Mouse (Mus musculus) hindbrain, embryonic 16.5 days (tissue): Measurements from ENCODE around the gene Pmch. TPM values are rescaled to one million over a fixed set of nuclear protein-coding genes. Genes with fewer than 3 reads are reported as not detected.

Experiments
- ATAC-seq: fragments of 200-750 bp; cut with Nextera tagmentation; 2 replicates; pipeline ENCODE4 v1.8.0; 2017; ENCODE audit warnings: moderate TSS enrichment, moderate library complexity
- H3K27ac ChIP-seq: fragments of 300-500 bp; sonication (generic); 2 replicates; pipeline ENCODE4 v1.5.1; 2014; ENCODE audit warnings: low read depth, mild to moderate bottlenecking, control low read depth, low read length, moderate library complexity
- H3K27me3 ChIP-seq: fragments of 300-500 bp; sonication (generic); replicated peaks from 2 replicates; pipeline ENCODE4 v1.6.1; 2014; ENCODE audit warnings: low read length; ENCODE audit not compliant: control insufficient read depth, insufficient read depth
- H3K36me3 ChIP-seq: fragments of 300-500 bp; sonication (generic); 2 replicates; pipeline ENCODE4 v1.6.1; 2014; ENCODE audit warnings: mild to moderate bottlenecking, low read length, moderate library complexity, mixed read lengths; ENCODE audit not compliant: control insufficient read depth, insufficient read depth
- H3K4me1 ChIP-seq: fragments of 300-500 bp; sonication (generic); 2 replicates; pipeline ENCODE4 v1.6.1; 2014; ENCODE audit warnings: low read depth, low read length; ENCODE audit not compliant: control insufficient read depth, insufficient read depth
- H3K4me2 ChIP-seq: fragments of 300-500 bp; sonication (generic); 2 replicates; pipeline ENCODE4 v1.6.1; 2014; ENCODE audit warnings: mild to moderate bottlenecking, low read length, control low read depth, moderate library complexity
- H3K4me3 ChIP-seq: fragments of 300-500 bp; sonication (generic); 2 replicates; pipeline ENCODE4 v1.5.1; 2014; ENCODE audit warnings: mild to moderate bottlenecking, low read length, control low read depth, moderate library complexity
- H3K9ac ChIP-seq: fragments of 300-500 bp; sonication (generic); 2 replicates; pipeline ENCODE4 v1.6.1; 2014; ENCODE audit warnings: low read depth, mild to moderate bottlenecking, control low read depth, low read length, moderate library complexity
- H3K9me3 ChIP-seq: fragments of 300-500 bp; sonication (generic); 2 replicates; pipeline ENCODE4 v1.6.1; 2014; ENCODE audit warnings: mild to moderate bottlenecking, low read length, moderate library complexity; ENCODE audit not compliant: control insufficient read depth
- WGBS: fragments of 180-500 bp; shearing (Covaris S2); extraction: QIAGEN DNeasy Blood & Tissue Kit; methylation state at CpG from one replicate; pipeline ENCODE4 v1.1.7; 2014; 5-methylcytosine and 5-hydroxymethylcytosine counted together
- polyA plus RNA-seq: library from polyadenylated mRNA; unstranded; fragments of >200 nt; fragmentation: Nextera tagmentation; extraction: Ambion mirVana; gene quantifications from 2 replicates; pipeline ENCODE4 v1.2.1, GENCODE M21; 2015

The Pmch gene
- polyA plus RNA-seq = 0.32 and 0.41 TPM in 2 replicates

GRCm38 (mm10) chr10:88090772-88091171, at the start of gene Pmch:
TSS of gene Pmch (plus strand) at chr10:88091072.
- no peak for ATAC-seq
- H3K9me3 ChIP-seq = no peaks in the 10 kb centered on the region
- H3K4me2 ChIP-seq = no peak within 1 kb of the TSS
- H3K4me3 ChIP-seq = no peak within 1 kb of the TSS
- no peaks in the 10 kb centered on the region for H3K4me1 ChIP-seq
- no peak within 1 kb of the TSS for H3K27ac ChIP-seq
- no peaks in the 10 kb centered on the region for H3K36me3 ChIP-seq
- no peak within 1 kb of the TSS for H3K9ac ChIP-seq
- no peaks in the 10 kb centered on the region for H3K27me3 ChIP-seq
- WGBS = 62% methylated on average over 5 of the region's 5 CpGs

- Histone ChIP-seq H3K4me2 (no peak overlapping the region), H3K27ac (no peak overlapping the region), H3K36me3 (no peaks in the 10 kb centered on the region), H3K4me1 (no peaks in the 10 kb centered on the region), H3K27me3 (no peaks in the 10 kb centered on the region), H3K4me3 (no peak overlapping the region), H3K9ac (no peak overlapping the region), H3K9me3 (no peaks in the 10 kb centered on the region)
- 78% methylated on average over 4 of the region's 4 CpGs for WGBS
- no peak for ATAC-seq
Observed at GRCm38 (mm10) chr10:88044297-88044696, 46.6 kb upstream of the Pmch start.

GRCm38 (mm10) chr10:88046098-88046771, 44.6 kb upstream of the Pmch start:
- no peak overlapping the region for H3K27ac ChIP-seq
- no peaks in the 10 kb centered on the region for H3K27me3 ChIP-seq
- no peak overlapping the region for H3K4me3 ChIP-seq
- H3K9me3 ChIP-seq = no peaks in the 10 kb centered on the region
- H3K4me1 ChIP-seq = no peaks in the 10 kb centered on the region
- H3K36me3 ChIP-seq = no peaks in the 10 kb centered on the region
- no peak overlapping the region for H3K9ac ChIP-seq
- H3K4me2 ChIP-seq = no peak overlapping the region
- 59% methylated on average over 11 of the region's 11 CpGs for WGBS
- no peak for ATAC-seq

GRCm38 (mm10) chr10:88054233-88054985, 36.5 kb upstream of the Pmch start:
- no peak overlapping the region for H3K4me3 ChIP-seq
- ATAC-seq = no peak
- no peak overlapping the region for H3K9ac ChIP-seq
- WGBS = 83% methylated on average over 14 of the region's 14 CpGs
- H3K27me3 ChIP-seq = no peaks in the 10 kb centered on the region
- no peak overlapping the region for H3K27ac ChIP-seq
- no peaks in the 10 kb centered on the region for H3K9me3 ChIP-seq
- no peaks in the 10 kb centered on the region for H3K4me1 ChIP-seq
- no peaks in the 10 kb centered on the region for H3K36me3 ChIP-seq
- no peak overlapping the region for H3K4me2 ChIP-seq

GRCm38 (mm10) chr10:88056950-88057649, 33.8 kb upstream of the Pmch start:
- Histone ChIP-seq H3K4me3 (no peak overlapping the region), H3K4me2 (no peak overlapping the region), H3K9me3 (no peaks in the 10 kb centered on the region), H3K4me1 (no peaks in the 10 kb centered on the region), H3K36me3 (no peaks in the 10 kb centered on the region), H3K27me3 (no peaks in the 10 kb centered on the region), H3K9ac (no peak overlapping the region), H3K27ac (no peak overlapping the region)
- WGBS = 81% methylated on average over 14 of the region's 14 CpGs
- no peak for ATAC-seq

- Histone ChIP-seq H3K4me3 (no peak overlapping the region), H3K27me3 (no peaks in the 10 kb centered on the region), H3K36me3 (no peaks in the 10 kb centered on the region), H3K4me2 (no peak overlapping the region), H3K4me1 (no peaks in the 10 kb centered on the region), H3K9ac (no peak overlapping the region), H3K9me3 (no peaks in the 10 kb centered on the region), H3K27ac (no peak overlapping the region)
- peak; percentile 30; the same call in 1 of the 2 replicates for ATAC-seq
- WGBS = 77% methylated on average over 4 of the region's 4 CpGs
Observed at GRCm38 (mm10) chr10:88063436-88063835, 27.4 kb upstream of the Pmch start.

- Histone ChIP-seq H3K36me3 (no peaks in the 10 kb centered on the region), H3K27me3 (no peaks in the 10 kb centered on the region), H3K4me3 (no peak overlapping the region), H3K9ac (no peak overlapping the region), H3K27ac (no peak overlapping the region), H3K9me3 (no peaks in the 10 kb centered on the region), H3K4me1 (no peaks in the 10 kb centered on the region), H3K4me2 (no peak overlapping the region)
- WGBS = 81% methylated on average over 2 of the region's 2 CpGs
- ATAC-seq = no peak
Observed at GRCm38 (mm10) chr10:88064872-88065271, 26.0 kb upstream of the Pmch start.

- WGBS = 81% methylated on average over 3 of the region's 3 CpGs
- no peaks in the 10 kb centered on the region for H3K4me1 ChIP-seq
- no peak overlapping the region for H3K4me3 ChIP-seq
- no peaks in the 10 kb centered on the region for H3K27me3 ChIP-seq
- no peaks in the 10 kb centered on the region for H3K36me3 ChIP-seq
- H3K27ac ChIP-seq = no peak overlapping the region
- ATAC-seq = no peak
- no peak overlapping the region for H3K4me2 ChIP-seq
- no peaks in the 10 kb centered on the region for H3K9me3 ChIP-seq
- H3K9ac ChIP-seq = no peak overlapping the region
Observed at GRCm38 (mm10) chr10:88067377-88067776, 23.5 kb upstream of the Pmch start.

GRCm38 (mm10) chr10:88106169-88106568, 15.3 kb downstream of the Pmch start:
- Histone ChIP-seq H3K4me2 (no peak overlapping the region), H3K4me3 (no peak overlapping the region), H3K27me3 (no peaks in the 10 kb centered on the region), H3K36me3 (no peaks in the 10 kb centered on the region), H3K27ac (no peak overlapping the region), H3K9me3 (no peaks in the 10 kb centered on the region), H3K9ac (no peak overlapping the region), H3K4me1 (no peaks in the 10 kb centered on the region)
- no peak for ATAC-seq
- 88% methylated on average over 2 of the region's 2 CpGs for WGBS
